Mouse (Mus musculus): Measurements from ENCODE around the gene Faap24. TPM values are rescaled to one million over a fixed set of nuclear protein-coding genes. Genes with fewer than 3 reads are reported as not detected.

Faap24 gene
- polyA plus RNA-seq, 1 experiment: 14.0 TPM

DNA sequence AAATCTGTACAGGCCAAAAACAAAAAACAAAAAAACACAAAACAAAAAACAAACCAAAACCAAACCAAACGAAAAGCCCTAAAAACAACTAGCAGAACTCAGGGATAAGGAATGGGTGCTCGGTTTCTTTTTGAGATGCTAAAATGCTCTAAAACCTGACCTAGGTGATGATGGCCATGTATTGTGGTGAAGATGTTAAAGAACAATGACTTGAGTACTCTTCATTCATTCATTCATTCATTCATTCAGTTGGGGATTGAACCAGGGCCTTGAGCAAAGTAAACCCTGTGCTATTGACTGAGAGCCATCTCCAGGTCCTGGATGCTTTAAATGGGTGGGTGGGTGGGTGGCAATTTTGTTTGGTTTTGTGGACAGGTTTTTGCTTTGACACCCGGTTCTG, 45.5 kb downstream of the Faap24 start:
- no peak overlapping the region for H3K4me3 ChIP-seq (ENCODE audit: insufficient read depth, poor library complexity, severe bottlenecking)
- no peaks in the 10 kb centered on the region for H3K36me3 ChIP-seq (ENCODE audit: control insufficient read depth, insufficient read depth)
- no peaks in the 10 kb centered on the region for H3K27me3 ChIP-seq (ENCODE audit: control insufficient read depth, insufficient read depth, insufficient read length)
- H3K79me3 ChIP-seq (ENCODE audit: low read depth): no peaks in the 10 kb centered on the region
- no peak for TF ChIP-seq CTCF (IDR thresholded peaks at IDR 0.05; ENCODE audit: control insufficient read depth, insufficient read depth, insufficient read length)
- no peak for TF ChIP-seq MAX (IDR thresholded peaks at IDR 0.05)
- TF ChIP-seq FOSL1 (IDR thresholded peaks at IDR 0.05; ENCODE audit: insufficient read depth, low read length, poor library complexity, severe bottlenecking): no peak
- TF ChIP-seq MYOD1 (IDR thresholded peaks at IDR 0.05; ENCODE audit: control insufficient read depth, insufficient read length, low read depth): no peak
- no peak for TF ChIP-seq CEBPB (IDR thresholded peaks at IDR 0.05; ENCODE audit: low read depth)
- no peaks in the 10 kb centered on the region for H3K79me2 ChIP-seq (ENCODE audit: control insufficient read depth, insufficient read depth)
- H3ac ChIP-seq (ENCODE audit: control insufficient read depth, insufficient read length, low read depth): no peak overlapping the region

GRCm38 (mm10) chr7:35349886-35350684, 46.6 kb downstream of the Faap24 start:
- no peaks in the 10 kb centered on the region for H3K27me3 ChIP-seq (ENCODE audit: control insufficient read depth, insufficient read depth, insufficient read length)
- no peaks in the 10 kb centered on the region for H3K36me3 ChIP-seq (ENCODE audit: control insufficient read depth, insufficient read depth)
- H3K4me3 ChIP-seq (ENCODE audit: insufficient read depth, poor library complexity, severe bottlenecking): no peak overlapping the region
- no peak overlapping the region for H3ac ChIP-seq (ENCODE audit: control insufficient read depth, insufficient read length, low read depth)
- TF ChIP-seq MYOG (IDR thresholded peaks at IDR 0.05; ENCODE audit: control insufficient read depth, extremely low read depth, insufficient read length): no peak
- no peak for TF ChIP-seq FOSL1 (IDR thresholded peaks at IDR 0.05; ENCODE audit: insufficient read depth, low read length, poor library complexity, severe bottlenecking)
- TF ChIP-seq CTCF (IDR thresholded peaks at IDR 0.05; ENCODE audit: control insufficient read depth, insufficient read depth, insufficient read length): no peak
- no peak for TF ChIP-seq MYOD1 (IDR thresholded peaks at IDR 0.05; ENCODE audit: control insufficient read depth, insufficient read length, low read depth)
- TF ChIP-seq MAX (IDR thresholded peaks at IDR 0.05): no peak
- no peak for TF ChIP-seq CEBPB (IDR thresholded peaks at IDR 0.05; ENCODE audit: low read depth)
- TF ChIP-seq USF1 (IDR thresholded peaks at IDR 0.05; ENCODE audit: low read depth): no peak
- H3K79me3 ChIP-seq (ENCODE audit: low read depth): no peaks in the 10 kb centered on the region
- no peaks in the 10 kb centered on the region for H3K79me2 ChIP-seq (ENCODE audit: control insufficient read depth, insufficient read depth)

- no peak overlapping the region for H3K4me3 ChIP-seq (ENCODE audit: insufficient read depth, poor library complexity, severe bottlenecking)
- H3ac ChIP-seq (ENCODE audit: control insufficient read depth, insufficient read length, low read depth): no peak overlapping the region
- no peaks in the 10 kb centered on the region for H3K79me3 ChIP-seq (ENCODE audit: low read depth)
- H3K36me3 ChIP-seq (ENCODE audit: control insufficient read depth, insufficient read depth): no peaks in the 10 kb centered on the region
- no peaks in the 10 kb centered on the region for H3K27me3 ChIP-seq (ENCODE audit: control insufficient read depth, insufficient read depth, insufficient read length)
- no peaks in the 10 kb centered on the region for H3K79me2 ChIP-seq (ENCODE audit: control insufficient read depth, insufficient read depth)
- peak; percentile 74 for TF ChIP-seq MAX (IDR thresholded peaks at IDR 0.05)
- TF ChIP-seq USF1 (IDR thresholded peaks at IDR 0.05; ENCODE audit: low read depth): no peak
- TF ChIP-seq CEBPB (IDR thresholded peaks at IDR 0.05; ENCODE audit: low read depth): peak; percentile 16
- peak; percentile 73 for TF ChIP-seq FOSL1 (IDR thresholded peaks at IDR 0.05; ENCODE audit: insufficient read depth, low read length, poor library complexity, severe bottlenecking)
- TF ChIP-seq MYOG (IDR thresholded peaks at IDR 0.05; ENCODE audit: control insufficient read depth, extremely low read depth, insufficient read length): no peak
- no peak for TF ChIP-seq CTCF (IDR thresholded peaks at IDR 0.05; ENCODE audit: control insufficient read depth, insufficient read depth, insufficient read length)
- peak; percentile 26 for TF ChIP-seq MYOD1 (IDR thresholded peaks at IDR 0.05; ENCODE audit: control insufficient read depth, insufficient read length, low read depth)
These were observed 47.6 kb downstream of the Faap24 start for GRCm38 (mm10) chr7:35349022-35349421.

DNA sequence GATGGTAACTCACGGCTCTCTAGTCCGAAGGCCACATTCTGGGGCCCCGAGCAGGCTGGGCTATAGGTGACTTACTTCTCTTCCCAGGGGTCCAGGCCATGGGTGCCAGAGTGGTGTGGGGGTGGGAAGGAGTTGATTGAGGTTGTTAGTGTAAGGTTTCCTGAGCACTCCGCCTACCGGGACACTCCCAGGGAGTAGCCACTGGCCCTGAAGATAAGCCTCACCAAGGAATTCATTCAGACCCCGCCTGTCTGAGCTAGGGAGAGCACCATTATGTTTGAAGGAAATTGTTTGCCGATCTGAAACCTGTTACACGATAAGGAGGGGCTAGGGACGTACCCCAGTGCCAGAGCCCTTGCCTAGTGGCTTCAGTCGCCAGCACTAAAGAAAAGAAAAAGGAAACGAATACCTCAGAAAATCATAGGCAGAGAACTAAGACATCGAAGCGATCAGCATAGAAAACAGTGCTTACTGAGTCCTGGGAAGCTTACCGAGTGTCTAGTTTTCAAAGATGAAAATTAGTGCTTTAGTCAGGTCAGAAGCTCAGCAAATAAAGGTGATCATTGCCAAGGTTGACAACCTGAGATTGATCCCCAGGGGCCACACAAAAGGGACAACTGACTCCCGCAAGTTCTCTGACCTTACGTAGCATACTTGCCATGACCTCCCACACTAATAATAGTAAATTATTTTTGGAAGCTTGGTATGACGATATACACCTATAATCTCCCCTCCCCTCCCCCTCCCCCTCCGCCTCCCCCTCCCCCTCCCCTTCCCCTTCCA, 48.5 kb downstream of the Faap24 start:
- TF ChIP-seq USF1 (IDR thresholded peaks at IDR 0.05; ENCODE audit: low read depth) (no peak), CEBPB (IDR thresholded peaks at IDR 0.05; ENCODE audit: low read depth) (no peak), MYOG (IDR thresholded peaks at IDR 0.05; ENCODE audit: control insufficient read depth, extremely low read depth, insufficient read length) (no peak), CTCF (IDR thresholded peaks at IDR 0.05; ENCODE audit: control insufficient read depth, insufficient read depth, insufficient read length) (no peak), MYOD1 (IDR thresholded peaks at IDR 0.05; ENCODE audit: control insufficient read depth, insufficient read length, low read depth) (no peak), FOSL1 (IDR thresholded peaks at IDR 0.05; ENCODE audit: insufficient read depth, low read length, poor library complexity, severe bottlenecking) (no peak), MAX (IDR thresholded peaks at IDR 0.05) (no peak)
- Histone ChIP-seq H3ac (ENCODE audit: control insufficient read depth, insufficient read length, low read depth) (no peak overlapping the region), H3K79me2 (ENCODE audit: control insufficient read depth, insufficient read depth) (no peaks in the 10 kb centered on the region), H3K27me3 (ENCODE audit: control insufficient read depth, insufficient read depth, insufficient read length) (no peaks in the 10 kb centered on the region), H3K36me3 (ENCODE audit: control insufficient read depth, insufficient read depth) (no peaks in the 10 kb centered on the region), H3K4me3 (ENCODE audit: insufficient read depth, poor library complexity, severe bottlenecking) (no peak overlapping the region), H3K79me3 (ENCODE audit: low read depth) (no peaks in the 10 kb centered on the region)

- H3K4me3 ChIP-seq (ENCODE audit: insufficient read depth, poor library complexity, severe bottlenecking): no peak overlapping the region
- no peak for TF ChIP-seq FOSL1 (IDR thresholded peaks at IDR 0.05; ENCODE audit: insufficient read depth, low read length, poor library complexity, severe bottlenecking)
- no peak for TF ChIP-seq MYOG (IDR thresholded peaks at IDR 0.05; ENCODE audit: control insufficient read depth, extremely low read depth, insufficient read length)
- no peak overlapping the region for H3ac ChIP-seq (ENCODE audit: control insufficient read depth, insufficient read length, low read depth)
- no peaks in the 10 kb centered on the region for H3K79me3 ChIP-seq (ENCODE audit: low read depth)
- no peaks in the 10 kb centered on the region for H3K36me3 ChIP-seq (ENCODE audit: control insufficient read depth, insufficient read depth)
- H3K79me2 ChIP-seq (ENCODE audit: control insufficient read depth, insufficient read depth): no peaks in the 10 kb centered on the region
- no peaks in the 10 kb centered on the region for H3K27me3 ChIP-seq (ENCODE audit: control insufficient read depth, insufficient read depth, insufficient read length)
These were observed 51.8 kb downstream of the Faap24 start for GRCm38 (mm10) chr7:35344785-35345330.

Data from C2C12 (cell line).